Mouse (Mus musculus): ENCODE measurements around the gene Epb42.
"Not testable (repeated sequence)": the region's sequence is repeated elsewhere in the genome, so short reads cannot be mapped to it uniquely, and the experiment has no call there.

Gene Epb42

DNA sequence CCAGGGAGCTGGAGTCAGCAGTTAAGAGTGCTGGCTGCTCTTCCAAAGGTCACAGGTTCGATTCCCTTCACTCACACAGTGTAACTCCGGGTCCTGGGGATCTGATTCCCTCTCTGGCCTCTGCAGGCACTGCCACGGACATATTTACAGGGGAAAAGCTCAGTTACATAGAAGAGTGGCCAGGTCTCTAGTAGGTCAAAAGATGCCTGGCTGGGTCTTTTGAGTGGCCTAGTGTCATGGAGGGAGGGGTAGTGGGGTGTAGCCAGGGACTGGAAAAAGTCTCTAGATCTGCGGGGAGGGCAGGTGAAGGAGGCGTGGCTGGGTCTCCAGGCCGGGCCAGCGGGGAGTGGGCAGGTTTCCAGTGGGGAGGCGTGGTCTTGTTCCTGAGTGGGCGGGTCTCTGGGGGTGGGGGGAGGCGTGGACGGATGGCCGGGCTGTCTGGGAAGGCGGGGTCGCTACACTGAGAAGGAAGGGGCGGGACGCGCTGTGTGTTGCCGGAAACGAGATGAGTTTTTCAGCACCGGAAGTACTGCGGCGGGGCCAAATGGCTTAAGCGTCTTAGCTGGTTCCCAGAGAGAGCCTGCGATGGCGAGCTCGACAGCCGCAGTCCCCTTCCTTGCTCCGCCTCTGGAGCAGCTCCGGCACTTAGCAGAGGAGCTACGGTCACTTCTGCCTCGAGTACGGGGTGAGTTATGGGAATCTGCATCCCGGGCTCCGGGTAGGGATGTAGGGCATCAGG, 28.8 kb downstream of the Epb42 start, which contains the start of gene Ccndbp1:
TSS of gene Ccndbp1 (plus strand) at position 479 of the 739 bp plus-strand sequence.
- peak; percentile 65 to 67 for DNase-seq (ENCODE audit: low spot score in 2 of 2)

- DNase-seq (ENCODE audit: low spot score in 2 of 2) = no peak
Measured at GRCm38 (mm10) chr2:121006986-121007385, 29.9 kb downstream of the Epb42 start.

GRCm38 (mm10) chr2:121004018-121004811, 32.7 kb downstream of the Epb42 start:
- no peak for DNase-seq (ENCODE audit: low spot score in 2 of 2)

- no peak for DNase-seq (ENCODE audit: low spot score in 2 of 2)
Measured at GRCm38 (mm10) chr2:121003586-121003985, 33.3 kb downstream of the Epb42 start.

GRCm38 (mm10) chr2:120998863-120999262, 38.0 kb downstream of the Epb42 start:
- DNase-seq (ENCODE audit: low spot score in 2 of 2) = no peak

- DNase-seq (ENCODE audit: low spot score in 2 of 2) = not testable (repeated sequence)
Measured at GRCm38 (mm10) chr2:120996607-120997006, 40.3 kb downstream of the Epb42 start.

DNA sequence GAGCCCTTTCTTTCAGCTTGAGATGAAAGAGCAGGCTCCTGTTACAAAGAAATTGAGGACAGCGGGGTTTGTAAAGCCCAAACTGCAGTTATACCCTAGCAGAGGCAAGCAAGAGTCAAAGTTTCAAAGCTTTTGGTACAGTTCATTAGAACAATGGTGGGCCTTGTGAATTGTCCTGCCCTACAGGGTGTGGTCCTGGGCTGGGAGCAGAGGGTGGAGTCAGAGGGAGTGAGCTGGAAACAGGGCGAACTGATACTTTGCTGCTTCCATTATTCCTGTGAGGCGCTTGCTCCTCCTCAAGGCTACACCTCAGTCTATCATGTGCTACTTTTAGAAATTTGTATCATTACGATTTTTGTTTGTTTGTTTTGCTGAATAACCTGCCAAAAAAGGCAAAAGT, 45.7 kb downstream of the Epb42 start:
- DNase-seq (ENCODE audit: low spot score in 2 of 2) = no peak

DNA sequence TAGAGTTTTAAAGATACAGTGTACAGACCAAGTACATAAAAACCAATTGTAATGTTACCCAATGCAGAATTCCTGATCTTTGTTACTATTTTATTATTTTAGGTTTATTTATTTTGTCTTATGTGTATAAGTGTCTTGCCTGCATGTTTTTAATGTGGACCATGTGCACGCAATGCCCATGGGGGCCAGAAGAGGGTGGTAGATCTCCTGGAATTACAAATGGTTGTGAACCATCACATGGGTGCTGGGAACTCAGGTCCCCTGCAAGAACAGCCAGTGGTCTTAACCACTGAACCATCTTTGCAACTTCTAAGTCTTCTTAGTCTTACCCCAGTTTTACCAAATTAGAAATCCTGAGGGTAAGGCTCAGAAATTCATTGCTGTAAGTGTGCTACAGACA, 51.6 kb downstream of the Epb42 start:
- no peak for DNase-seq (ENCODE audit: low spot score in 2 of 2)

GRCm38 (mm10) chr2:120983611-120984010, 53.3 kb downstream of the Epb42 start:
- DNase-seq (ENCODE audit: low spot score in 2 of 2) = no peak

DNA sequence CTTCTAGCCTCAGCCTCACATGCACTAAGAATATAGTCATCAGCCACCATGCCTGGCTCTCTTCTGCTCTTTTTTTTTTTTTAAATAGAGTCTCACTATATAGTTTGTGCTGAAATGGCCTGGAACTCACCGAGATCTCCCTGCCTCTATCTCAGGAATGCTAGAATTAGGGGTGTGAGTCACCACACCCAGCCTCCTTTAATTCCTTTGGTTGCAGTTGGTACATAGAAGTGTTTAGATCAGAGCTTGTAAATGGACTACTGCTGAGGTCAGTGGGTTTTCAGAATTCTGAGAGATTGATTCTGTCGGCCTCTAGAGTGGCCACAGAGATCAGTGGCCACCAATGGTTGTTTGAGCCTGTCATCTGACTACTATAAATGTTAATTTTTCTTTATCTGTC, 56.0 kb downstream of the Epb42 start:
- DNase-seq (ENCODE audit: low spot score in 2 of 2) = no peak

- DNase-seq (ENCODE audit: low spot score in 2 of 2) = no peak
Measured at GRCm38 (mm10) chr2:120979819-120980218, 57.1 kb downstream of the Epb42 start.

- DNase-seq (ENCODE audit: low spot score in 2 of 2) = no peak
Measured at GRCm38 (mm10) chr2:120978693-120979037, 58.2 kb downstream of the Epb42 start.

- no peak for DNase-seq (ENCODE audit: low spot score in 2 of 2)
Measured at GRCm38 (mm10) chr2:120977926-120978692, 58.8 kb downstream of the Epb42 start.

GRCm38 (mm10) chr2:120976990-120977925, 59.6 kb downstream of the Epb42 start, which contains the start of gene Tmem62:
TSS of gene Tmem62 (plus strand) at chr2:120977017.
- peak; percentile 41 to 47 for DNase-seq (ENCODE audit: low spot score in 2 of 2)

- DNase-seq (ENCODE audit: low spot score in 2 of 2) = no peak
Measured at GRCm38 (mm10) chr2:120976308-120976707, 60.6 kb downstream of the Epb42 start.

GRCm38 (mm10) chr2:120972964-120973363, 63.9 kb downstream of the Epb42 start:
- DNase-seq (ENCODE audit: low spot score in 2 of 2) = no peak

GRCm38 (mm10) chr2:120972257-120972656, 64.6 kb downstream of the Epb42 start:
- not testable (repeated sequence) for DNase-seq (ENCODE audit: low spot score in 2 of 2)

- DNase-seq (ENCODE audit: low spot score in 2 of 2) = no peak
Measured at GRCm38 (mm10) chr2:120971766-120972165, 65.1 kb downstream of the Epb42 start.

DNA sequence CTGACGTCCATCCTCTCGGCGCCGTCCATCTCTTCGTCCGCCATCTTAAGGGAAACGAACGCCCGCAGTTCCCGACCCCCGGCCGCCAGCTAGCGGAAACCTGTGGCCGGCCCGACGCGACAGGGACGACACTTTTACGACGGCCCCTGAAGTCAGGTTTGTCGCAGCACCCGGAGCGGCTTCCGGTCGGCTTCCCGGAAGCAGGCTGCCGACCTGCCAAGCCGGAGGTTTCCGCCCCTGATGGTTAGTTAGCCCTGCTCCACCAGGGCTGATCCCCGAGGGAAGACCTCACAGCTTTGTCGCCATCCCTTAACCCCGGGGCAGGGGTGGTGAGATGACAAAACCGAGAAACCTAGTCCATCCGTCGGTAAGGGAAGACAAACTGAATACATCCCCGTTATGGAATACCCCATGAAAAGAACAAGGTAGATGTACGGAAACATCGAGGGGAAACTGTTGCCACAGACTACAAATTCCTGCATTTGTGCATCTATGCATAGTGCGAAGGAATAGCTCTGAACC, 66.3 kb downstream of the Epb42 start, which contains the start of gene Ubr1:
TSS of gene Ubr1 (minus strand) at position 157 of the 522 bp plus-strand sequence.
- peak; percentile 62 to 75 for DNase-seq (ENCODE audit: low spot score in 2 of 2)

GRCm38 (mm10) chr2:120970045-120970539, 66.8 kb downstream of the Epb42 start:
- DNase-seq (ENCODE audit: low spot score in 2 of 2) = no peak

All from frontal cortex, postnatal 25 days (tissue).